Comparison of ENCODE assay signal across 24 mouse cellular contexts in the genomic region with DNA sequence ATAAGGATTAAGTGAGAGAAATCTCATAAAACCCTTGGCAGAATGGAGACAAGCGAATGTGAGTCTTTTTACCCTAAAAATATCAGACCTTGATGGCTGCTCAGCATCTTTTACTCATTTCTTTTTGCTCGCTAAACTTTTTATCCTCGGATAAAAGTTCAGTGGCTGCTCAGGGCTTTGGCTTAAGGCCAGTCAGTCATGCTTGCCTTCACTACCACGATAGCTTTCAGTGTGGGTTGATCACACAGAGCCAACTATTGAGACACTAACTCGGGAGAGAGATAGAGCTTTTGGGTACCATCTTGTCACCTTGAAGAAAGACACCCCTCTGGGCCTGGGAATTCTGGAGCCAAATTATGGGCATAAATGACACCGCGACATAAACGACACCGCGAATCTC. TPM values are rescaled to one million over a fixed set of nuclear protein-coding genes. Genes with fewer than 3 reads are reported as not detected.
DNase-seq lines count a peak whose midpoint lies in the region; ATAC-seq lines count a peak whose summit lies in the region.
"Had no signal": no experiment of that assay in that cellular context is flagged by ENCODE, and none has a peak within 500 bp of the region (broad histone marks: within the 10 kb centered on the region; RNA-seq: fewer than 3 reads in every experiment).

No protein-coding gene starts in this region.

- ATAC-seq in kidney, embryonic 14.5 days (ENCODE audit: low FRiP score, low TSS enrichment) = no peak
- no peak for ATAC-seq in kidney, embryonic 15.5 days (replicated peaks; ENCODE audit: low FRiP score)
- ATAC-seq: CD4-positive, CD25-positive, alpha-beta regulatory T cell, adult 4 months; forebrain, embryonic 13.5 days; forebrain, embryonic 15.5 days had no signal

- no peaks in the 10 kb centered on the region for H3K36me3 ChIP-seq in kidney, embryonic 14.5 days (ENCODE audit: control insufficient read depth, insufficient read depth, low read length)
- no peaks in the 10 kb centered on the region for H3K36me3 ChIP-seq in kidney, embryonic 15.5 days
- H3K36me3 ChIP-seq: embryonic facial prominence, embryonic 10.5 days; embryonic facial prominence, embryonic 12.5 days; forebrain, embryonic 15.5 days; G1E had no signal

- H3K4me1 ChIP-seq in kidney, embryonic 14.5 days (ENCODE audit: control insufficient read depth, insufficient read depth, low read length) = peaks cover 6% of the 10 kb centered on the region; the same call in 1 of the 2 replicates
- peaks cover 16% of the 10 kb centered on the region for H3K4me1 ChIP-seq in kidney, embryonic 15.5 days
- H3K4me1 ChIP-seq: forebrain, embryonic 15.5 days had no signal

- no peak overlapping the region for H3K4me2 ChIP-seq in kidney, embryonic 14.5 days (replicated peaks; ENCODE audit: low read depth, low read length)
- no peak overlapping the region for H3K4me2 ChIP-seq in kidney, embryonic 15.5 days
- H3K4me2 ChIP-seq: embryonic facial prominence, embryonic 12.5 days; forebrain, embryonic 13.5 days; forebrain, embryonic 15.5 days had no signal

- peak; percentile 40 for DNase-seq in kidney, adult 11 months
- peak; percentile 39 to 52 for DNase-seq in kidney, adult 8-10 months
- no peak for DNase-seq in kidney, adult 18-20 months
- DNase-seq in kidney, postnatal 10 days = peak; percentile 39
- DNase-seq in kidney, postnatal 36 days = peak; percentile 63 to 72
- no peak for DNase-seq in thymus, postnatal 14 days
- DNase-seq: adrenal gland, adult 2 months; adrenal gland, postnatal 10 days; adrenal gland, postnatal 25 days; B cell, adult 2 months; cerebellum, adult 11 months; cerebellum, adult 2 months; cerebellum, adult 9-10 months; cerebellum, postnatal 10 days; cerebellum, postnatal 25 days had no signal

- H3K4me3 ChIP-seq in kidney, embryonic 14.5 days (ENCODE audit: low read length) = no peak overlapping the region
- no peak overlapping the region for H3K4me3 ChIP-seq in kidney, embryonic 15.5 days (replicated peaks)
- H3K4me3 ChIP-seq: embryonic facial prominence, embryonic 10.5 days; embryonic facial prominence, embryonic 12.5 days; forebrain, embryonic 13.5 days; forebrain, embryonic 15.5 days had no signal

- no peaks in the 10 kb centered on the region for H3K27me3 ChIP-seq in kidney, embryonic 14.5 days (ENCODE audit: control insufficient read depth, insufficient read depth, low read length)
- H3K27me3 ChIP-seq in kidney, embryonic 15.5 days = no peaks in the 10 kb centered on the region
- H3K27me3 ChIP-seq: CH12.LX; embryonic facial prominence, embryonic 12.5 days; forebrain, embryonic 13.5 days; forebrain, embryonic 15.5 days had no signal

- H3K27ac ChIP-seq in kidney, embryonic 14.5 days (ENCODE audit: low read depth, low read length) = no peak overlapping the region
- no peak overlapping the region for H3K27ac ChIP-seq in kidney, embryonic 15.5 days
- H3K27ac ChIP-seq: embryonic facial prominence, embryonic 10.5 days; embryonic facial prominence, embryonic 12.5 days; forebrain, embryonic 13.5 days; forebrain, embryonic 15.5 days had no signal

- 88% methylated on average over 10 of the region's 10 CpGs for WGBS in kidney, embryonic 14.5 days
- WGBS in kidney, embryonic 15.5 days = 85% methylated on average over 10 of the region's 10 CpGs

- no peaks in the 10 kb centered on the region for H3K9me3 ChIP-seq in kidney, embryonic 14.5 days (ENCODE audit: control insufficient read depth, low read length)
- H3K9me3 ChIP-seq in kidney, embryonic 15.5 days (replicated peaks) = no peaks in the 10 kb centered on the region
- H3K9me3 ChIP-seq: embryonic facial prominence, embryonic 10.5 days; embryonic facial prominence, embryonic 12.5 days; forebrain, embryonic 13.5 days; forebrain, embryonic 15.5 days had no signal

- H3K9ac ChIP-seq in kidney, embryonic 14.5 days (ENCODE audit: low read depth, low read length) = no peak overlapping the region
- H3K9ac ChIP-seq in kidney, embryonic 15.5 days = no peak overlapping the region
- H3K9ac ChIP-seq: embryonic facial prominence, embryonic 12.5 days; forebrain, embryonic 13.5 days; forebrain, embryonic 15.5 days had no signal

RNA-seq across cellular contexts. Expression of a gene that starts 5.0 kb away (rescaled TPM):
- polyA plus RNA-seq in kidney, embryonic 14.5 days (2014; fragmentation: Nextera tagmentation; extraction: Ambion mirVana) = 8.9 and 13.5 TPM in 2 replicates
- polyA plus RNA-seq in kidney, embryonic 15.5 days (2015; fragmentation: Nextera tagmentation; extraction: Ambion mirVana) = 13.8 and 14.7 TPM in 2 replicates

Comparison
In these comparisons a context has a peak if more than half of its experiments do, and no peak if none do; other contexts are left out.
1. DNase-seq: peak in kidney, adult 11 months (single experiment), kidney, adult 8-10 months (2 of 2), kidney, postnatal 10 days (single experiment) and kidney, postnatal 36 days (2 of 2); none in kidney, adult 18-20 months (single experiment) and thymus, postnatal 14 days (single experiment).